Mouse (Mus musculus): ENCODE data around the gene Mroh3. TPM values are rescaled to one million over a fixed set of nuclear protein-coding genes. Genes with fewer than 3 reads are reported as not detected.

Gene Mroh3
- total RNA-seq (2023), result not detected

DNA sequence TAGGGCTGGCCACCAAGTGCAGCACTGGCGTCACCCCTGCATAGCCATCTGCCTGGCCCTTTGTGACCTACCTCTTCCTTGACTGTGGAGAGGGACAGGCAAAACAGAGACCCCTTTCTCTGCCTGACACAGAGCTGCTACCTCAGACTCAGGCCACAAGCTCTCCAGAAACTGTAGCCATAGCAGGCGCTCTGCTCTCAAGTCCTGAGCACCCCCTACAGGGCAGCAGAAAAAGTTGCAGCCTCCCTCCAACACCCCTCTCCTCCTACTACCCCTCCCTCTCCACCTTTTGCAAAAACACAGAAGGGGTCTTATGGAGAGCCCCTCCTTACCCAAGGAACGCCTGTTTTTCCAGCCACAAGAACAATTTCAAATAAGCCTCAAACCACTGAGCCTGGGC lies at the start of gene Mroh3:
Mroh3 (minus strand) TSS at position 26 of the 400 bp plus-strand sequence.

GRCm38 (mm10) chr1:136260635-136261238 lies 48.1 kb upstream of the Mroh3 start, which contains the start of gene Gpr25:
Gene Gpr25 (minus strand): TSS chr1:136260873.

DNA sequence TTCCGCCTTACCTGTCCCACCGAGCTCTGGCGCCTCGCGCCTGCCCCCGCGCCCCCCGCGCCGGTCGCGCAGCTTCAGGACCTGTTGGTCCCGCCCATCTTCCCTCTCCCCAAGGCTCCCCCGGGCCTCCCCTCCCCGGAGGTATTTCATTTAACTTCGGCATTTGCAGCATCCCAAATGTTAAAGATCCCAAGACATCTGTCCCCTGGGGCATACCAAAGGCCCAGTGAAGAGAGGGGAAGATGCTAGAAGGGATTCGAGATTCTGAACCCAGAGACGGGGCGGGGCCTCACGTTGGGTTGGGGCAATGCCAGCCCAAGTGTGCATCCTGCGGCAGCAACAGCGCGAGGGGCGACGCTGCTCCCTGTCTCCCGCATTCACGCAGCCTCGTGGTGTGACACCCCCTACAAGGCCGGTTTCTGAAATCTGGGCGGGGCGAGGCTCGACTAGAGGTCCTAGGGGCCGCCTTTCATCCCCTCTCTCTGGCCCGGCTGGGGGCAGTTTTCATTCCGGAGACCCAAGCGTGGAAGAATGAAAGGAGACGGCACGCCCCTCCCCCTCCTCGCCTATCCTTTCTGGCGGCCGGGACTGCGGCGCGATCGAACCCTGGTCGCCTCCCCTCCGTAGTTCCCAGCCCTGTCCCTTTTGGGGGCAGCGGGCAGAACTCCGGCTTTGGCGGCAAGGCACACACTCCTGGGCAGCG lies 21.4 kb upstream of the Mroh3 start, which contains the start of gene Inava:
Inava (minus strand) TSS at position 373 of the 703 bp plus-strand sequence.

Other genes with a start within 250 kb of the Mroh3 start
- not detected for gene Igfn1, start 206.5 kb downstream of the Mroh3 start, total RNA-seq (2023)
- 11.6 TPM for gene Tmem9, start 204.7 kb downstream of the Mroh3 start, total RNA-seq (2023)
- gene Ascl5, start 162.0 kb downstream of the Mroh3 start, total RNA-seq (2023), result not detected
- gene Cacna1s, start 160.1 kb downstream of the Mroh3 start, total RNA-seq (2023), result not detected
- gene Kif21b, start 81.4 kb downstream of the Mroh3 start, total RNA-seq (2023), result 376 TPM
- gene Inava, start 21.4 kb upstream of the Mroh3 start, total RNA-seq (2023), result not detected
- 0.74 TPM for gene Gpr25, start 48.0 kb upstream of the Mroh3 start, total RNA-seq (2023)
- 48.3 TPM for gene Camsap2, start 133.3 kb upstream of the Mroh3 start, total RNA-seq (2023)
- gene Ddx59, start 202.4 kb upstream of the Mroh3 start, total RNA-seq (2023), result 9.8 TPM